Mouse (Mus musculus) neural tube, embryonic 13.5 days (tissue): ENCODE data around the gene Zswim7. TPM values are rescaled to one million over a fixed set of nuclear protein-coding genes. Genes with fewer than 3 reads are reported as not detected.
A peak's percentile ranks its signal among the peaks of the same experiment; 100 is the strongest.

Experiments
- ATAC-seq: fragments of 200-750 bp; cut with Nextera tagmentation; 2 replicates; pipeline ENCODE4 v1.8.0; 2017; ENCODE audit warnings: low read depth, mild to moderate bottlenecking, moderate TSS enrichment, moderate library complexity
- H3K27ac ChIP-seq: fragments of 300-500 bp; sonication (generic); replicated peaks from 2 replicates; pipeline ENCODE4 v1.5.1; 2015; ENCODE audit warnings: moderate library complexity, mild to moderate bottlenecking, inconsistent platforms
- H3K27me3 ChIP-seq: fragments of 300-500 bp; sonication (generic); 2 replicates; pipeline ENCODE4 v1.6.1; 2015; ENCODE audit warnings: mild to moderate bottlenecking, inconsistent platforms
- H3K36me3 ChIP-seq: fragments of 300-500 bp; sonication (generic); 2 replicates; pipeline ENCODE4 v1.6.1; 2015; ENCODE audit warnings: mild to moderate bottlenecking, inconsistent platforms
- H3K4me1 ChIP-seq: fragments of 300-500 bp; sonication (generic); replicated peaks from 2 replicates; pipeline ENCODE4 v1.6.1; 2015; ENCODE audit warnings: inconsistent platforms
- H3K4me2 ChIP-seq: fragments of 300-500 bp; sonication (generic); 2 replicates; pipeline ENCODE4 v1.6.1; 2015; ENCODE audit warnings: inconsistent platforms, mild to moderate bottlenecking, moderate library complexity
- H3K4me3 ChIP-seq: fragments of 300-500 bp; sonication (generic); 2 replicates; pipeline ENCODE4 v1.5.1; 2015; ENCODE audit warnings: mild to moderate bottlenecking, inconsistent platforms
- H3K9ac ChIP-seq: fragments of 300-500 bp; sonication (generic); 2 replicates; pipeline ENCODE4 v1.6.1; 2015; ENCODE audit warnings: moderate library complexity, mild to moderate bottlenecking, inconsistent platforms
- H3K9me3 ChIP-seq: fragments of 300-500 bp; sonication (generic); 2 replicates; pipeline ENCODE4 v1.6.1; 2016; ENCODE audit warnings: inconsistent platforms
- WGBS: fragments of 180-500 bp; shearing (Covaris S2); methylation state at CpG from one replicate; pipeline ENCODE4 v1.1.7; 2015; 5-methylcytosine and 5-hydroxymethylcytosine counted together
- polyA plus RNA-seq: library from polyadenylated mRNA; unstranded; fragments of >200 nt; fragmentation: Nextera tagmentation; extraction: Ambion mirVana; gene quantifications from 2 replicates; pipeline ENCODE4 v1.2.1, GENCODE M21; 2015

Gene Zswim7
- polyA plus RNA-seq, 1 experiment from 2014 or later, result 18.0 TPM

DNA sequence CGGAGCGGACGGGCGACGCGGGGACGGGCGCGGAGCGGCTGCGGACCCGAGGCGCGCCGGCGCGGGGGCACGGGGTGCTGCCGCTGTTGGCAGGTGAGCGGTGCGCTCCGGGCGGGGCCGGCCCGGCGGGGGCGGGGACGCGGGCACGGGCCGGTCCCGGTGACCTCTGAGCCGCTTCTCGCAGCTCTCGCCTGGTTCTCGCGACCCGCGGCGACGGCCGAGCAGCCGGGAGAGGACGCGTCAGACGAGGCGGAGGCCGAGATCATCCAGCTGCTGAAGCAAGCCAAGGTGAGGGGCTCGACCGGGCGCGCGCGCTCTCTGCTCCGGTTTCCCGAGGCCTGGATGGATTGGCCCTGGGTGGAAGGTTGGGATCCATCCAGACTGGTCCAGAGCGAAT, 424 bp upstream of the Zswim7 start:
- Histone ChIP-seq H3K4me2 (peak overlapping the region; percentile 71), H3K27ac (peak overlapping the region; percentile 92), H3K36me3 (peaks cover 34% of the 10 kb centered on the region), H3K9me3 (no peaks in the 10 kb centered on the region), H3K4me3 (peak overlapping the region; percentile 91), H3K4me1 (peaks cover 23% of the 10 kb centered on the region), H3K27me3 (no peaks in the 10 kb centered on the region), H3K9ac (peak overlapping the region; percentile 89)
- peak; percentile 71 for ATAC-seq
- WGBS, result under 1% methylated on average over 57 of the region's 57 CpGs

DNA sequence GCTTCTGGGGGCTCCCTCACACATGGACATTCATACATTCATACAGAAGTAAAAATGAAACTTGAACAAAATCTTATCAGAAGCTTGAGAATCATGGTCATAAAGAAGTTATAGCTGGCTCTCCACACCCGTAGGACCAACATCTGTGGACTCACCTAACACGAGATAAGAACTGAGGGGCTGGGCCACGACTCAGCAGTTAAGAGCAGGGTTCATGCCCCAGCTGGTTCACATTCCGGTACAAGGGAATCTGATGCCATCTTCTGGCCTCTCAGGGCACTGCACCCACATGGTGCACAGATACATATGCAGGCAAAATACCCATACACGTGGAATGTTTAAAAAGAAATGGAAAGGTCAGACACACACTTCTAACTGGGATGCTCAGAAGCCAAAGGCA, 3.1 kb downstream of the Zswim7 start:
- Histone ChIP-seq H3K27ac (no peak overlapping the region), H3K4me1 (peaks cover 17% of the 10 kb centered on the region), H3K27me3 (no peaks in the 10 kb centered on the region), H3K36me3 (peaks cover under 1% of the 10 kb centered on the region; the same call in 1 of the 2 replicates), H3K9me3 (no peaks in the 10 kb centered on the region), H3K9ac (no peak overlapping the region), H3K4me2 (no peak overlapping the region), H3K4me3 (no peak overlapping the region)
- no peak for ATAC-seq
- 25% methylated on average over 5 of the region's 5 CpGs for WGBS

DNA sequence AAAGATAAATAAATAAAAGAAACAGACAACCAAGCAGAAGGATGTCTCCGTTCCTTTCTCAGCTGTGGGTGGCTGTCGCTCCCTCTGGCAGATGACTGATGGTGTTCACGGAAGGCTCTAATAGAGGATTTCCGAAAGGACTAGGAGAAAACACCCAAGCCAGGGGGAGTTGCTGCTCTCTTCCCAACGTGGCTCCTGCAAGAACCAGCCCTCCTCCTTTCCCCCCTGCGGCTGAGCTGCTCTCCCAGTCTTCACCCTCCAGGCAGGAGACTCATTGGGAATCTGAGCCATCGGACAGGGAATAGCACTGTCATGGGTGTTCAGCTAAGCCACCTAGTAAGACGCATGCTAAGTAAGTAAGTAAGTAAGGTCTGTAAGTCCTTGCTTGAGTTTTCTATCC, 4.1 kb downstream of the Zswim7 start:
- no peaks in the 10 kb centered on the region for H3K9me3 ChIP-seq
- H3K4me2 ChIP-seq, result no peak overlapping the region
- H3K27ac ChIP-seq, result no peak overlapping the region
- H3K4me1 ChIP-seq, result peaks cover 8% of the 10 kb centered on the region
- no peak overlapping the region for H3K9ac ChIP-seq
- H3K36me3 ChIP-seq, result no peaks in the 10 kb centered on the region
- no peak for ATAC-seq
- no peaks in the 10 kb centered on the region for H3K27me3 ChIP-seq
- no peak overlapping the region for H3K4me3 ChIP-seq
- 57% methylated on average over 8 of the region's 8 CpGs for WGBS

DNA sequence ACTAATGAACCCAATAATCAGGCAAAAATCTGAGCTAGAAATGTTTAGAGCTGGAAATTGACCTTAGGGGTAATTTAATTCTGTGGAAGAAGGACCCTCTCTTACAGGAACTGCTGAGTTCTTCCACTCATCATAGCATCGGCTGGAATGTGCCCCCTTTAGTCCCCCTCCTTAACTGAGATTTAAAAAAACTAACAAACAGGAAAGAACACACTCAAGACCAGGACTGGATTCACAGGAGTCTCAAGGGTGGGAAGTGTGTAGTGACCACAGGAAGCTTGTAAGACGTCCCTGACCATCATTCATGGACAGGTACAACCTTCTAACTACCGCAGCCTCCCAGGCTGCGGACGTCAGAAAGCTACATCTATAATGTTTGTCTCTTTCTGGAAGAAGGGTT, 10.3 kb downstream of the Zswim7 start:
- no peak overlapping the region for H3K27ac ChIP-seq
- no peaks in the 10 kb centered on the region for H3K36me3 ChIP-seq
- H3K4me3 ChIP-seq, result no peak overlapping the region
- no peak for ATAC-seq
- no peak overlapping the region for H3K9ac ChIP-seq
- H3K4me2 ChIP-seq, result no peak overlapping the region
- no peaks in the 10 kb centered on the region for H3K9me3 ChIP-seq
- peaks cover 20% of the 10 kb centered on the region for H3K4me1 ChIP-seq
- WGBS, result 64% methylated on average over 5 of the region's 5 CpGs
- H3K27me3 ChIP-seq, result no peaks in the 10 kb centered on the region

DNA sequence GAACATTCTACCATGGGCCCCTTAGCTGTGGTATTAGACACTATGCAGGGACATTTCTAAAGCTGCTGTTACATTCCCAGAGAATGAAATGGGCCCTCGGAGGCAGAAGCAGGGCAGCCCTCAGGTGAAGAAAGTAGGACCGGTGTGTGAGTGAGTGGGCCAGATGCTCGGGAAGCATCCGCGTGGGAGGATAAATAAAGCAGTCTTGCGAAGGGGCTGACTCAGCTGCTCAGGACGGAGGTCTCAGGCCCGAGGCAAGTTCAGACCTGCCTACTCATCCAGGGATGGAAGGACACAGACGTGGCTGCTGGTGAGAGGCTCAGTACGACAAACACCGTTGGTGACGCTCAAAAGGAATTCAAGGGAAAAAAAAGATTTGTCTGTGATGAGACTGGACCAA, 12.1 kb downstream of the Zswim7 start:
- Histone ChIP-seq H3K4me2 (no peak overlapping the region), H3K4me1 (peaks cover 27% of the 10 kb centered on the region), H3K27me3 (no peaks in the 10 kb centered on the region), H3K27ac (no peak overlapping the region), H3K9ac (no peak overlapping the region), H3K36me3 (no peaks in the 10 kb centered on the region), H3K9me3 (no peaks in the 10 kb centered on the region), H3K4me3 (no peak overlapping the region)
- 84% methylated on average over 12 of the region's 12 CpGs for WGBS
- ATAC-seq, result no peak

DNA sequence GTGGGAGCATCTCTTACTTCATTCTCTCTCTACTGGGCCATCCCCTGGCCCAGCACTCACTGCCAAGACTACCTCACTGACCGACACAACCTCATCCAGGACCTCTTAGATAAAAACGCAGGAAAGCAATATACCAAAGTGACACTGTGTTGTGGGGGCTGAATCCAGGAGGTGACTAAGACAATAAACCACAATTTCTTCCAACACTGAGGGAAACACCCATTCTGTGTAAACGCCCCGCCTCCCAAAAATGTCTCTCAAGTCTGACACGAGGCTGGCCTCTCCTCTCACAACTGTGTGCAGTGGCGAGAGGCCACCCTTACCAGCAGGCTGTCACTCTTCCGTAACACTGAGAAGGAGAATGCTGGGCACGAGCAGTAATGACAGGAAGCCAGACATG, 12.8 kb downstream of the Zswim7 start:
- Histone ChIP-seq H3K9ac (no peak overlapping the region), H3K4me1 (peaks cover 33% of the 10 kb centered on the region), H3K36me3 (no peaks in the 10 kb centered on the region), H3K4me3 (no peak overlapping the region), H3K4me2 (no peak overlapping the region), H3K9me3 (no peaks in the 10 kb centered on the region), H3K27ac (no peak overlapping the region), H3K27me3 (no peaks in the 10 kb centered on the region)
- ATAC-seq, result no peak
- WGBS, result 77% methylated on average over 8 of the region's 8 CpGs

DNA sequence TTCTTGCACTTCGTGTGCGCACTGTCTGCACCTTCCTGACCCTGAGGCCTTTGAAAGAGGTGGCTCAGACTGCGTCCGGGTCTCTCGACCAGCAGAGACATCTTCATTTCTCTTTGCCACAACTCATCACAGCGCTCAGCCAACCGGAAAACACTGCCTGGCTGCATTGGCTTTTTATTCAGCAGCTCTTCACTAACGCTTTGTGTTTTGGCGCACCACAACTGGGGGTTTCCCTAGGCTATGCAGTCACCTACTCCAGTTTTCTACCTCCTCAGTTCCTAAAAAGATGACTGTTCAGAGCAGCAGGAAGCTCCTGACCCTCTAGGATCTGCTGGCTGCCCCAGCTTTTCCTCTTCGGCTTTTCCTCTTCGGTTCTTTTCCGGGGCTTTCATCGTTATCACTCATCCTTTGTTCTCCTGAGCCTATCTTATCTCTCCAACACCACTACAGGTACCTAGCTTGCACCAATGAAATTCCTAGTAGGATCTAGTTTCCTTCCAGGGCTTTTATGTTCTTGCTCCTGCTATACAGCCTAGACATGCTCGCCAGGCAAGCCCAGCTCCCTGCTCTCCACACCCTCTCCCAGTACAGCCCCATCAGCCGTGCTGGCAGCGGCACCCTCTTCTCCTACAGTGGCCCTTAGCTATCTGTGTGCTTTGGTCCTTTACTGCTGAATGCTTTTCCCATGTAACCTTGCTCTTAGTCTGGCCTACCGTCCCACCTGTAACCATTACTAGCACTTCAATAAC, 14.5 kb downstream of the Zswim7 start:
- Histone ChIP-seq H3K9ac (no peak overlapping the region), H3K27me3 (no peaks in the 10 kb centered on the region; the same call in 1 of the 2 replicates), H3K27ac (peak overlapping the region; percentile 3; the same call in 1 of the 2 replicates)

DNA sequence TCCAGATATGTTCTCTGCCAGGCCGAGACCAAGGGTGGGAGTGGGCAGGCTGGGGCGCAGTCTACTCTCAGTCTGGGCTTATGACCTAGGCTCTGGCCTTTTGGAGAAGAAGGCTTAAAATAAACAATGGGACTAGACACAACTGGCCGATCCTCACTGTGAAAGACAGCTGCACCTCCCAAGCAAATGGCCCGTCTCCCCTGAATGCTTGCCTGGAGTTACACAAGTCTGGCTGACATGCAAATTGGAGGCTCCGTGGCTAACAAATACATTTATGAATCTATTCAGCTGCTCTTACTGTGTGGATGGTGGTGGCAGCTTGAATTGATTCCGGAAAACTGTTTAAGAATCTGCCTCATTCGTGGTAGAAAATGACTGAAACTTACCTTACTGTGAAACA, 15.5 kb downstream of the Zswim7 start:
- Histone ChIP-seq H3K9me3 (no peaks in the 10 kb centered on the region), H3K36me3 (no peaks in the 10 kb centered on the region), H3K27ac (0 out of 2 replicates have a peak overlapping the region, but pooled peaks have one; percentile 1), H3K9ac (no peak overlapping the region), H3K4me2 (no peak overlapping the region), H3K4me3 (no peak overlapping the region), H3K4me1 (peaks cover 31% of the 10 kb centered on the region), H3K27me3 (no peaks in the 10 kb centered on the region; the same call in 1 of the 2 replicates)
- no peak for ATAC-seq
- 51% methylated on average over 7 of the region's 7 CpGs for WGBS

More for the DNA sequence above, 14.5 kb downstream of the Zswim7 start:
- H3K4me3 ChIP-seq, result no peak overlapping the region
- no peaks in the 10 kb centered on the region for H3K36me3 ChIP-seq
- H3K4me1 ChIP-seq, result peaks cover 33% of the 10 kb centered on the region
- 55% methylated on average over 17 of the region's 17 CpGs for WGBS
- no peaks in the 10 kb centered on the region for H3K9me3 ChIP-seq
- no peak overlapping the region for H3K4me2 ChIP-seq
- no peak for ATAC-seq

DNA sequence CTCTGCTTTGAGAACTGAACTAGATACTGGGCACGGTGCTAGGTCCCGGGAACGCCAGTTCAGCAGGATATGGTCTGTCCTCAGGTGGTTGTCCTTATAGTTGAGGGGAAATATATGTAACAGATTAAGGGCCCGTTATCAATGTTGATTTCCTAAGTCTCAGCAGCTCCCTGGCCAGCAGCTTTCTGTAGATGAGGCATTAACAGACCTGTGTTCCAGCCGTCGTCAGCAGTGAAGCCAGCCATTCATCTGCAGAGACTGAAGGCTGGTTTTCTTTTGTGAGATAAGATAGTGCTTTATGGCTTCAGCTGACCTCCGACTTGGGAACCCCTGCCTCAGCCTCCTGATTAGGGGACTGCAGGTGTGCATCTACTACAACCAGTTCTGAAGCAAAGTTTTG, 17.2 kb downstream of the Zswim7 start:
- no peaks in the 10 kb centered on the region for H3K36me3 ChIP-seq
- H3K27me3 ChIP-seq, result no peaks in the 10 kb centered on the region; the same call in 1 of the 2 replicates
- H3K27ac ChIP-seq, result peak overlapping the region; percentile 24; the same call in 1 of the 2 replicates
- no peak overlapping the region for H3K9ac ChIP-seq
- no peaks in the 10 kb centered on the region for H3K9me3 ChIP-seq
- no peak overlapping the region for H3K4me2 ChIP-seq
- H3K4me1 ChIP-seq, result peaks cover 31% of the 10 kb centered on the region
- H3K4me3 ChIP-seq, result no peak overlapping the region
- 48% methylated on average over 7 of the region's 7 CpGs for whole genome bisulfite sequencing
- no peak for ATAC-seq

DNA sequence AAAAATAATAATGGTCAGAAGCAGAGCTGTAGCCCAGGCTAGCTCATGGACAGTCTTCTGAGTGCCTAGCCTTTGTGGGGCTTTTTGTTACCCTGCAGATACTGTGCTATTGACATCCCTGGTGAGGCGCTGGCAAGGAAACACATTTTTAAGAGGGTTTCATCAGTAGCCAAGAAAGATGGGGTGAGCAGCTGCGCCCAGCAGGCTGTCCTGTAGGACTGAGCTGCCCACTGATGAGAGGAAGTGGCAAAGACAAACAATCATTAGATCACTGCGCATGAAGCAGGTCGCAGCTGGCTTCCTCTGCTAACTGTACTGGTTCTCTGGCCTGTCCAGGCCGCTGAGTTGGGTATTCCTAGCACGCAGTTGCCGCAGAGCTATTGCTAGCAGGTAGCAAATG, 17.6 kb downstream of the Zswim7 start:
- Histone ChIP-seq H3K9ac (no peak overlapping the region), H3K9me3 (no peaks in the 10 kb centered on the region), H3K4me1 (peaks cover 31% of the 10 kb centered on the region), H3K27me3 (no peaks in the 10 kb centered on the region; the same call in 1 of the 2 replicates), H3K36me3 (no peaks in the 10 kb centered on the region), H3K4me2 (no peak overlapping the region), H3K4me3 (no peak overlapping the region), H3K27ac (peak overlapping the region; percentile 24; the same call in 1 of the 2 replicates)
- 60% methylated on average over 7 of the region's 7 CpGs for WGBS
- no peak for ATAC-seq

DNA sequence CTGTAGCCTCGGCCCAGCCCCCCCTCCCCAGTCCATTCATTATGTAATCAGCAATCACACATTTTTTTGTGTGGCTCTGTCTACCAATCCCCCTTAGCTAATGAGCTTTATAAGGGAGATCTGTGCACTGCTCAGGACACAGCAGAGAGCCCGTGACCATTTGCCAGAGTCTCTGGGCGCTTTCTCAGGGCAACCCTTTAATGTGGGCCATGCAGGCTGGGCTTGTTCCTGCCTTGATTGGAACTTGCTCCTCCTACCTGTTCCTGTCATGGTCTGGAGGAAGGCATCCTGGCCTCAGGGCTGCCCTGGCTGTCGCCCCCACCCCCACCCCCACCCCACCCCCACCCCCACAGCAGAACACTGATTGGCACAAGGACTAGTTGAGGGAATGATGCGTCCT, 22.0 kb downstream of the Zswim7 start:
- WGBS, result 59% methylated on average over 5 of the region's 5 CpGs
- ATAC-seq, result no peak
- H3K9ac ChIP-seq, result no peak overlapping the region
- no peaks in the 10 kb centered on the region; the same call in 1 of the 2 replicates for H3K27me3 ChIP-seq
- H3K4me3 ChIP-seq, result no peak overlapping the region
- peaks cover 7% of the 10 kb centered on the region for H3K4me1 ChIP-seq
- no peaks in the 10 kb centered on the region for H3K9me3 ChIP-seq
- H3K36me3 ChIP-seq, result no peaks in the 10 kb centered on the region
- no peak overlapping the region for H3K27ac ChIP-seq
- no peak overlapping the region for H3K4me2 ChIP-seq

DNA sequence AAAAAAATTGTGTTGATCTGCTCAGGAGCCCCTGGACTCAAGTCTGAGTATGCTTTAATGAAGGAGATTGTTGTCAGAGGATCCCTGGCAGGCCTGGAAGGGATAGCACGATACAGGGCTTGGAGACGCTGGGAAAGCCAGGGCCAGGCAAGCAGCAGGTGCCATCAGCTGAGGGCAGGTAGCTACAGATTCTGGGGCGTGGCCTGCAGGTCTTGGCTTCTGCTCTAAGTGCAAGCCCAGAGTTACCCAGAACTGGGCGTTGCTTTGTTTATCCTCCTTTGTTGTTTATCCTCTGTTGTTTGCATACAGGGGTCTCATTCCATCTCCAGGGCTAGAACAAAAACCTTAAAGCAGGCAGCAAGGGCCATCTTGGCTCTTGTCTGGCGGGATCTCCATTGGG, 27.8 kb downstream of the Zswim7 start:
- Histone ChIP-seq H3K36me3 (no peaks in the 10 kb centered on the region), H3K9ac (no peak overlapping the region), H3K27ac (no peak overlapping the region), H3K4me1 (peaks cover 19% of the 10 kb centered on the region), H3K4me3 (no peak overlapping the region), H3K9me3 (no peaks in the 10 kb centered on the region), H3K4me2 (no peak overlapping the region), H3K27me3 (peaks cover 23% of the 10 kb centered on the region)
- WGBS, result 85% methylated on average over 5 of the region's 5 CpGs
- ATAC-seq, result no peak

DNA sequence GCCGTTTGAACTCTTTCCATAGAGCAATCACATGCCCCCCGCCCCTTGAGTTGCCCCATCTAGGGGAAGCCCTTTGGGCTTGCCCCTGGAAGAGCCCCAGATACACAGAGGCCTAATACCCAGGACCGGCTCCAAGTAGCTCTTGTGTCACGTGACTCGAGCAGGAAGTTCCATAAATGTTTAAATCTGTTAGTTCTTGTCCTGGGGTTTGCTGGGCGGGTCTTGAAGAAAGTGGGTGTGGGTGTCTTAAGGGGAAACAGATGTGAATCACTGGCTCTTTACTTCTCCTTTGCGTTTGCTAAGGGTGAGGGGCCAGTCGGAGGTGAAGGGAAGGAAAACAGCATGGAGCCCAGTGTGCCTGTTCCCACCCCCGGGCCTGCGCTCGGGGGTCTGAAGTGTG, 30.1 kb downstream of the Zswim7 start:
- no peak for ATAC-seq
- Histone ChIP-seq H3K4me1 (peaks cover 24% of the 10 kb centered on the region), H3K27ac (no peak overlapping the region), H3K9ac (no peak overlapping the region), H3K4me2 (peak overlapping the region; percentile 95), H3K4me3 (0 out of 2 replicates have a peak overlapping the region, but pooled peaks have one; percentile 65), H3K27me3 (peaks cover 38% of the 10 kb centered on the region), H3K9me3 (no peaks in the 10 kb centered on the region), H3K36me3 (no peaks in the 10 kb centered on the region)
- WGBS, result 66% methylated on average over 11 of the region's 11 CpGs
